Mouse (Mus musculus) limb, embryonic 11.5 days (tissue): ENCODE data around the gene Fn1. TPM values are rescaled to one million over a fixed set of nuclear protein-coding genes. Genes with fewer than 3 reads are reported as not detected.
A peak's percentile ranks its signal among the peaks of the same experiment; 100 is the strongest.

ENCODE experiments used
- ATAC-seq: fragments of 200-750 bp; cut with Nextera tagmentation; 2 replicates; pipeline ENCODE4 v1.8.0; 2017; ENCODE audit warnings: low read depth; ENCODE audit not compliant: insufficient number of reproducible peaks, low FRiP score, low TSS enrichment
- DNase-seq: peaks from one replicate; pipeline ENCODE4 v3.0.0-alpha.2; 2015; ENCODE audit warnings: low spot score
- H3K27ac ChIP-seq: fragments of 300-500 bp; sonication (generic); replicated peaks from 2 replicates; pipeline ENCODE4 v1.5.1; 2014; ENCODE audit warnings: low read depth, mild to moderate bottlenecking, low read length
- H3K27me3 ChIP-seq: fragments of 300-500 bp; sonication (generic); 2 replicates; pipeline ENCODE4 v1.6.1; 2014; ENCODE audit warnings: mild to moderate bottlenecking, low read length, mixed read lengths; ENCODE audit not compliant: control insufficient read depth, insufficient read depth
- H3K36me3 ChIP-seq: fragments of 300-500 bp; sonication (generic); 2 replicates; pipeline ENCODE4 v1.6.1; 2014; ENCODE audit warnings: mild to moderate bottlenecking, low read length, moderate library complexity, mixed read lengths; ENCODE audit not compliant: control insufficient read depth, insufficient read depth
- H3K4me1 ChIP-seq: fragments of 300-500 bp; sonication (generic); 2 replicates; pipeline ENCODE4 v1.6.1; 2014; ENCODE audit warnings: low read length, mixed read lengths; ENCODE audit not compliant: control insufficient read depth, insufficient read depth
- H3K4me2 ChIP-seq: fragments of 300-500 bp; sonication (generic); 2 replicates; pipeline ENCODE4 v1.6.1; 2014; ENCODE audit warnings: low read depth, mild to moderate bottlenecking, moderate library complexity; ENCODE audit not compliant: severe bottlenecking
- H3K4me3 ChIP-seq: fragments of 300-500 bp; sonication (generic); 2 replicates; pipeline ENCODE4 v1.5.1; 2014; ENCODE audit warnings: low read depth, low read length
- H3K9ac ChIP-seq: fragments of 300-500 bp; sonication (generic); 2 replicates; pipeline ENCODE4 v1.6.1; 2014; ENCODE audit warnings: mild to moderate bottlenecking, low read length
- H3K9me3 ChIP-seq: fragments of 300-500 bp; sonication (generic); 2 replicates; pipeline ENCODE4 v1.6.1; 2016; ENCODE audit warnings: low read length; ENCODE audit not compliant: control insufficient read depth
- WGBS: fragments of 180-500 bp; shearing (Covaris S2); extraction: QIAGEN DNeasy Blood & Tissue Kit; methylation state at CpG from one replicate; pipeline ENCODE4 v1.1.7; 2014; 5-methylcytosine and 5-hydroxymethylcytosine counted together
- polyA plus RNA-seq: library from polyadenylated mRNA; unstranded; fragments of >200 nt; fragmentation: Nextera tagmentation; extraction: Ambion mirVana; gene quantifications from 2 replicates; pipeline ENCODE4 v1.2.1, GENCODE M21; 2014

Fn1 gene
- polyA plus RNA-seq, 1 experiment from 2014 or later: 157 TPM

DNA sequence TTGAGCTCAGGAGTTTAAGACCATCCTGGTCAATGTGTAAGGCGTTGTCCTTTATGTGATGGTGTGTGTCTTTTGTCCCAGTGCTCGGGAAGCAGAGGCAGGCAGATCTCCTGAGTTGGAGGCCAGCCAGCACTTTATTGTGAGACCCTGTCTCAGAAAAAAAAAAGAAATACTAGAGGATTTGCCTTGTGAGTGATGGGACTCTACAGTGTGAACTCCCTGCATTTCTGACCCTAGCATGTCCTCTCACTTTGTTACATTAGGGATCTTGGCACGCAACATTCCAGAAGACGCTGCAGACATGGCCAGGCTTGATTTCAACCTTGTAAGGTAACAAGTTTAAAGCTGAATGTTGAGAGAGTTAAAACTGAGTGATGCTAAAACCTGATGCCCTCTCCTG lies 92.4 kb downstream of the Fn1 start:
- no peak overlapping the region for H3K27ac ChIP-seq
- H3K9me3 ChIP-seq: no peaks in the 10 kb centered on the region
- no peaks in the 10 kb centered on the region for H3K27me3 ChIP-seq
- H3K9ac ChIP-seq: no peak overlapping the region
- peaks cover 25% of the 10 kb centered on the region for H3K36me3 ChIP-seq
- DNase-seq (no peak), ATAC-seq (no peak)
- H3K4me2 ChIP-seq: no peak overlapping the region
- 95% methylated on average over 4 of the region's 4 CpGs for WGBS
- no peak overlapping the region for H3K4me3 ChIP-seq
- H3K4me1 ChIP-seq: peaks cover 2% of the 10 kb centered on the region; the same call in 1 of the 2 replicates

DNA sequence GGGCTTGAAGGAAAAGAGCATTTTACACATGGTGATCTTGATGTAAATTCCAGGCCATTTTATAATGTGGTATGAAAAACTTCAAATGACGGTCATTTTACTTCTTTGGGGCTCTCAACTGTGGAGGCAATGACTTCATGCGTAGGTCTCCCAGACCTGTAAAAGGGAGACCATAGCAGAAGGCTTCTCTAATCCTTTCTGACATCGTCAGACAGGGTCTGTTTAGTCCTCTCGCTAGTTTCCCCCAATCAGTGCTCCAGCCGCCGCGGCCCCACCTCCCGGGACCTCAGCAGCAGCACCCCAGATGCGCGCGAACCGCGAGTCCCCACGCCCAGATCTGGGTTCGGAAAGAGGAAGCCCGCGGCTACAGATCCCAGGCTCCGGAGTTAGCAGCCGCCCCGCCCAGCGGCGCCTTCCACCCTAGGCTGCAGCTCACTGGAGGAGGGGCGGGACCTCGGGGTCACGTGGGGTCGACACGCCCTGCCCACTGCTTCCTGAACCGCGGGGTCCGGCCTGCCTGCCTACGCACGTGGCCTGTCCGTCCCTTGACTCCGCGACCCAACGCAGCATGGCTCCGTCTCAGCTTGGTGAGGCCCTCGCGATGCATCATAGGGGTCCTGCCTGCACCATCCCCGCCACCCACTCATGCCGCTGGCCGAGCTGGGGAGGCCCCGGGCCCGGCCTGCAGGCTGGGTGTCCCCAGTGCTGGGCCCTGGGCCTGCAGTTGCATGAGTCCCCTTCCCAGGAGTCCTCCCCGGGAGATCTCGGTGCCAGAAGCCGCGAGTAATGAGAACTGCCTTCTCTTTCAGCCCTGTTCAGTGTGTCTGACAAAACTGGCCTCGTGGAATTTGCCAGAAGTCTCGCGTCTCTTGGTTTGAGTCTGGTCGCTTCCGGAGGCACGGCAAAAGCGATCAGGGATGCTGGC lies 96.0 kb downstream of the Fn1 start, which contains the start of gene Atic:
Gene Atic, plus strand, starts transcription at position 463 of the 925 bp plus-strand sequence.
- no peaks in the 10 kb centered on the region for H3K27me3 ChIP-seq

DNA sequence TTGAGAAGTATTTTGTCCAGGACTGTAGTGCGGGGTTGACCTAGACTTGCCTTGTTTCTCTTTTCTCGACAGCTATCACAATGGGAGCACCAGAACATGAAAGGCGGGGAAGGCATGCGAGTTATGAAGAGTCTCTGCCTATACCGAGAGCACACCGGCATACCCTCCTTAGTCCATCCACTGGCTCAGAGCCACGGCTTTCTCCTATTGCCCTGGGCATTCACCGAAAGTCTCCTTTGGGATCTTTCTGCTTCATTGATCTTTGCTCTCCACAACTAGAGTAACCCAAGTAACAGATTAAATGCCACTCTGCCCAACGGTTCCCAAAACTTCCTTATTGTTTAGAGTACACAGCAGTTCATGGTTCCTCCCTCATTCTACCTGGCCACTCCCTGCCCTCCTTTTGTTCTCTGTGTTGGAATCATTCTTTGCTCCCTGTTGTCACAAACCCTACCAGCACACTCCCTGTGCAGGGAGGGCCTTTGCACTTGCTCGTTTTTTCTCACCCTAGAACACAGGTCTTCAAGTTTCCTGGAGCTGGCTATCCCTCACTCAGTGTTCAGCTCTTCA lies 102.3 kb downstream of the Fn1 start:
- H3K27me3 ChIP-seq: no peaks in the 10 kb centered on the region
- no peaks in the 10 kb centered on the region for H3K4me1 ChIP-seq
- DNase-seq: no peak
- 90% methylated on average over 10 of the region's 10 CpGs for WGBS
- H3K9ac ChIP-seq: no peak overlapping the region
- no peak for ATAC-seq
- H3K9me3 ChIP-seq: no peaks in the 10 kb centered on the region
- no peaks in the 10 kb centered on the region for H3K36me3 ChIP-seq
- H3K4me2 ChIP-seq: no peak overlapping the region
- H3K4me3 ChIP-seq: no peak overlapping the region
- H3K27ac ChIP-seq: no peak overlapping the region

More for the DNA sequence above, 96.0 kb downstream of the Fn1 start, which contains the start of gene Atic:
- Histone ChIP-seq H3K9ac (peak within 1 kb of the TSS; percentile 80), H3K9me3 (no peaks in the 10 kb centered on the region), H3K4me1 (peaks cover 2% of the 10 kb centered on the region; the same call in 1 of the 2 replicates), H3K36me3 (peaks cover 10% of the 10 kb centered on the region; the same call in 1 of the 2 replicates), H3K27ac (peak within 1 kb of the TSS; percentile 44; the same call in 1 of the 2 replicates), H3K4me2 (peak within 1 kb of the TSS; percentile 86), H3K4me3 (peak within 1 kb of the TSS; percentile 61)
- ATAC-seq (peak; percentile 99), DNase-seq (peak; percentile 95)
- 0% methylated on average over 55 of the region's 55 CpGs for WGBS

DNA sequence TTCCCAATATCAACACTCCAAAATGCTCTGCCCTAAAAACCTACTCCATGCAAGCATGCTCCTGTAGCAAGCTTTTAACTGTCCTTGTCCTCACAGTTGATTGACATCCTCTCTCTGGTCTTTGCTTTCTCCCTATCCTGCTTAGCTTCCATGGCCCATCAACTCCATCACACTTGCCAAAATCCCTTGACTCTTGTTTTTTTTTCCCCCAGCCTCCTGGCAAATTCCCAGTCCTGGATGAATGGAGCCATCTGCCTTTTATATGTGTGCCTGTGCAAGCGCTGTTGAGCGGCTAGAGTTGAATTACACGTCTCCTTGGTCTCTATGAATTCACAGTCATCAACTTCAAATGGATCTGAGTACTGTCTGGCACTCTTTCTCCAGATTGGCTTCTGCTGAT lies 112.6 kb downstream of the Fn1 start:
- H3K9ac ChIP-seq: no peak overlapping the region
- DNase-seq: no peak

DNA sequence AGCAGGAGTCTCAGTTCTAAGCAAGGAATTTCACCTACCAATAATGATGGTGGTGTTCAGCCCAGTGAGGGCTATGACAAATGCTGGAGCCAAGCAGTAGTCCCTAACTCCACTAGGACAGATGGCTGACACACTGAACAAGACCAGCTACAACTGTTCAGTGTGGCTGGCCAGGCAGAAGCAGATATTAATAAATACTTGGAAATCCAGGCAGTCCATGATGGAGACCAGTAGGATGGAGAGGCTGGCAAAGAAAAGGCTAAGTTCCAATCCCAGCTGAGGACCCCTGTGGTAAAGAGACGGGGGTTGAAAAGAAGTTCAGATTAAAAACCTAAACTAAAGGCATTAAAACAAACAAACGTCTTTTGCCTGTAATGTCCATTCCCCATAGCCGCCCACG lies 113.4 kb downstream of the Fn1 start:
- no peak for ATAC-seq
- Histone ChIP-seq H3K4me3 (no peak overlapping the region), H3K9me3 (no peaks in the 10 kb centered on the region), H3K27me3 (no peaks in the 10 kb centered on the region), H3K4me2 (no peak overlapping the region), H3K9ac (no peak overlapping the region), H3K36me3 (no peaks in the 10 kb centered on the region), H3K27ac (no peak overlapping the region), H3K4me1 (no peaks in the 10 kb centered on the region)
- DNase-seq: no peak
- 93% methylated on average over 4 of the region's 4 CpGs for WGBS

More for the DNA sequence above, 112.6 kb downstream of the Fn1 start:
- ATAC-seq: no peak
- Histone ChIP-seq H3K27ac (no peak overlapping the region), H3K9me3 (no peaks in the 10 kb centered on the region), H3K27me3 (no peaks in the 10 kb centered on the region), H3K4me2 (no peak overlapping the region), H3K4me1 (no peaks in the 10 kb centered on the region), H3K4me3 (no peak overlapping the region), H3K36me3 (no peaks in the 10 kb centered on the region)
- 88% methylated on average over 3 of the region's 3 CpGs for WGBS

Other genes starting within 250 kb of the Fn1 start
- 0.07 TPM in 1 of 2 replicates, not detected in the other for gene Abca12, start 238.3 kb downstream of the Fn1 start, polyA plus RNA-seq
- gene Atic, start 96.0 kb downstream of the Fn1 start, polyA plus RNA-seq: 53.0 and 61.9 TPM in 2 replicates